Mouse (Mus musculus) layer of hippocampus, adult 8-10 months (tissue): ENCODE results near the gene 4930438A08Rik. TPM values are rescaled to one million over a fixed set of nuclear protein-coding genes. Genes with fewer than 3 reads are reported as not detected.
"Not testable (repeated sequence)": the region's sequence is repeated elsewhere in the genome, so short reads cannot be mapped to it uniquely, and the experiment has no call there.

Source experiments
- DNase-seq, 2 experiments: peaks; one replicate each; pipeline ENCODE4 v3.0.0; 2022; ENCODE audit warnings: low spot score in 2 of 2
- total RNA-seq, 4 experiments: library from RNA; stranded (reverse); gene quantifications; 2 replicates each; pipeline ENCODE4 v1.2.4; 2022

4930438A08Rik gene
- total RNA-seq, 4 experiments from 2014 or later, result not detected

- DNase-seq, result no peak
Measured at GRCm38 (mm10) chr11:58281970-58282496, 7.4 kb downstream of the 4930438A08Rik start.

DNA sequence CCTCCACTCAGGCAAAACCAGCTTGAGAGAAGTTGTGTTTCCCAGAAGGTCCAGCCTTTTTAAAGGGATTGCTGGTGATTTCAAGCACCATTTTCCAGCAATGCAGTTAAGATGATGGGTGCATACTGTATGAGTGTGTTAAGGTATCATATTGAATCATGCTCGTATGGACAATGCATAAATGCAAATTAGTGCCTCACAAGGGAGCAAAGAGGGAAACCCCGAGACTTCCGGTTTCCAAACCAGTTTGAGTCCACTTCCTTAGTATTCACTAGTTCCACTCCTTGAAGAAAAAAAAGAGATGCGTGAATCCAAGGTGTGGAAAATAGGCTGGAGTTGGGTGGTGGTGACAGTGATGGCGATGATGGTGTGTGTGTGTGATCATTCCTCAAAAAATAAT, 7.9 kb downstream of the 4930438A08Rik start:
- DNase-seq, result no peak

GRCm38 (mm10) chr11:58289992-58290682, 15.5 kb downstream of the 4930438A08Rik start:
- no peak for DNase-seq

- no peak for DNase-seq
Measured at GRCm38 (mm10) chr11:58290812-58291211, 16.2 kb downstream of the 4930438A08Rik start.

DNA sequence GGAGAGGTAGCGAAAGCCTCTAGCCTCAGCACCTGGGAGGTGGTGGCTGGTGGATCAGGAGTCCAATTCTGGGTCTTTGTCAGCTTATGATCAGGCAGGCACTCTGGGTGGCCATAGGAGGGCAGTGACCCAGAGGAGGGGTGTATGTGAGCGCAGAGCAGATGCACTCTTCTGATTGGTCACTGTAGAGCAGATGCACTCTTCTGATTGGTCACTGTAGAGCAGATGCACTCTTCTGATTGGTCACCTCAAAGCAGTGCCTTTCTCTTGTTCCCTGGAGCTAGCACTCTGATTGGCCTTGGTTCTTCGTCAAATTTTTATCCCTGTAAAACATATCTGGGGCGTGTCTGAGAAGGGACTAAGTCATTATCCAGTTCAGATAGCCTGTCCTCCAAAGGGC, 18.2 kb downstream of the 4930438A08Rik start:
- no peak for DNase-seq

DNA sequence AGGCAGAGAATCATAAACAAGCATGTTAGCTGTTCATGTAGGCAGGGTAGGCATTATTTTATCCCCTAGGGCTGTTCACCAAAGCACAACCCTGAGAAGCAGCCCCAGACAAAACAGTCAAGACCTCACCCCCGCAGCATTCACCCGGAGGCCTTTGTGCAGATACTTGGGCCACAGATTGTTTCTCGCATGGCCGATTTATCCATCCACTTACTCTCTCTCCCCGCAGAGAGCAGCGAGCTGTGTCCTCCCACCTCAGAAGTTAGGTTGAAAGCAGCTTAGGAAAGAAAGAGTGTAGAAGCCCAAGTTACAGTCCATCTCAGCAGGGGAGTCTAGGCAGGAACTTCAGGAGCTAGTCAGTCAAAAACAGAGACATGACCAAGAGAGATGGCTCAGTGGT, 22.8 kb downstream of the 4930438A08Rik start:
- no peak for DNase-seq

DNA sequence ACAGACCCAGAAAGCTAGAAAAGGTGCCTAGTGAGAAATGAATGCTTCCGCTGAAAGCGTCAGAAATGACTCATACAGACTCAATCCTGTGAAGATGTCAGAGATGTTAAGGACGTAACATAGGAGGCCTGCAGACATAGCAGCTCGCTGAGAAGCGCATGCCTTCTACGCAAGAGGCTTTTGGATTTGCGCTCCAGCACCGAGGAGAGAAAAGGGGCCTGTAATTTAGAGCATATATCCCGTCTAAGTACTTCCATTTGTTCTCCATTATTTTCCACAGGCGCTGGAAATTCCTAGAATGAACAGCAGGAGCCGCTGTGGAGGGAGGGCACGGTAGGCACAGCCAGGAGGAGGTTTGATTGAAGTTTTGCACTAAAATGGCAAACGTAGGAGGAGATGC, 26.5 kb downstream of the 4930438A08Rik start:
- DNase-seq, result peak; percentile 65 to 79

DNA sequence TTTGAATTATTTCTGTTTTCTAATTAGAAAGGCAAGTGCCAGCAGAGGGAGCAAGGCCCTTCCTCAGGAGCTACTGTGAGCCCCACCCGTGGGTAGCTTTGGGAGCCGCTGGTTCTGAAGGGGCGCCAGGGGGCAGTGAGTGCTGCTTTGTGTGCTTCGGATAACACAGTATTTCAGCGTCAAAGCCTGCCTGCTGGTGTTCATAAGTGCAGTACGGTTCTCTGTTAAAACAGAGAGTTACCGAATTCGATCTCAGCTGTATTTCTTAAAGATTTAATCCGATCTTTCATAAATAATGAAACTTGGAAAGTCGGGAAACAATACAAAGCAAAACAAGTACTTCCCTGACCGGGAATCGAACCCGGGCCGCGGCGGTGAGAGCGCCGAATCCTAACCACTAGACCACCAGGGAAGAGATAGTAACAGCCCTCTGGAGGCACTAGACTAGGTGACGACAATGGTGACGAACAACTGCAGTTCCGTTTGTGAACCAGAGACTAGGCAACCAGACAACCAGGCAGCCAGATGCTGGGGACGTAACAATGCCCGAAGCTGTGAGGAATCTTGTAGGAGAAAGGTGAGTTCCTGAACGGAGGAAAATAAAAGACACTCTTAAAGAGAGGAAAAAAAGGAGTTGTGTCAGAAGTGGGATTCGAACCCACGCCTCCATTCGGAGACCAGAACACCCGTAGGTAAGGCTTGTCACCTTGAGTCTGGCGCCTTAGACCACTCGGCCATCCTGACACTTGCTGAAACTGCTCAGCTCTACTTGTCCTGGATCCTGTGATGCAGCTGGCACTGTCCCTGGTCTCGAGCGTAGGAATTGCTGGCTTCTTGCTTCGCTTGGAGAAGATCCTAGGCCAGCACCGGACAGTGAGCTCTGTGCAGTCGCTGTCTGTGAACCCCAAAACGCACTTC, 27.5 kb downstream of the 4930438A08Rik start:
- peak; percentile 97 to 100 for DNase-seq

GRCm38 (mm10) chr11:58302774-58303445, 28.3 kb downstream of the 4930438A08Rik start:
- no peak for DNase-seq

DNA sequence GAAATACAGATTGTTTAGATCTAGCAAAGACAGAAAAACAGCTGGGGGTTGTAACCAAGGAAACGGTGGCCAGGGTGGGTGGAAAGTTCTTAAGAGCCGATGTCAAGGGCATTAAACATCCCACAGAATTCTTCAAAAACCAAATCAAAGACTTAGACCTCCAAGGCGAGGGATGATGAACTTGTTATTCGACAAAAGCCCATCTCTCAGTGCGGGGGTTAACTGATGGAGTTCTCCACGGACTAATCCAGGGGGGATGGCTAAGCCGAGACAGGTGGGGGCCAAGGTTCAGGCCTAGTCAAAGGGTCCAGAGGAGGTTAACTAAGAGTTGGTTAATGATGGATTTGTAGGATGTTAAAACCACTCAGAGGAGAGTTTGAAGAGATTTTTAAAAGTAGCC, 29.0 kb downstream of the 4930438A08Rik start:
- DNase-seq, result no peak

- DNase-seq, result not testable (repeated sequence)
Measured at GRCm38 (mm10) chr11:58305299-58305698, 30.7 kb downstream of the 4930438A08Rik start.

GRCm38 (mm10) chr11:58306860-58307308, 32.3 kb downstream of the 4930438A08Rik start, which contains the start of gene Zfp692:
TSS of gene Zfp692 (plus strand) at chr11:58307069.
- peak; percentile 96 to 97 for DNase-seq

DNA sequence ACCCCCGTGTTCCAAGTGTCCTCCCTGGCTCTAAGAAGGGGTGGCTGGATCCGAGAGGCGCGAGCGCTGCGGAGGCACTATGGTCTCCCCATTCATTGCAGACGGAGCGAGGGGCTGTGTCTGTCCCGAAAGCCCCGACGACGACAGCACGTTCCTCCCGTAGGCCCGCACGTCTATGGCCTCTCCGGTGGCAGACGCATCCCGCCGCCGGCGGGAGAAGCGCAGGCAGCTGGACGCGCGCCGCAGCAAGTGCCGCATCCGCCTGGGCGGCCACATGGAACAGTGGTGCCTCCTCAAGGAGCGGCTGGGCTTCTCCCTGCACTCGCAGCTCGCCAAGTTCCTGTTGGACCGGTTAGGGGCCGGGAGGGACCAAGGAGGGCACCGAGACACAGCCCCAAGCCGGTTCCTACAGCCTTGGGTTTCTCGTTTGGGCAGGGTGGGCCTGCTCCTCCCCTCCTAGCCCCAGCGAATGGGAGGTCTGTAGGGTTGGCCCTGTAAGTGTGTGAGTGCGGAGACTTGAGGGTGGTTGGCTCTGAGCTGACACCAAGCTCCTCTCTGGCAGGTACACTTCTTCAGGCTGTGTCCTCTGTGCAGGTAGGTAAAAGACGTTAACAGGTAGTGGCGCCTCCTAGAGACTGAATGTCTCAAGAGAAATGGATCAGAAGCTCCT, 32.9 kb downstream of the 4930438A08Rik start:
- peak in 1 of 2 experiments; percentile 47 for DNase-seq

DNA sequence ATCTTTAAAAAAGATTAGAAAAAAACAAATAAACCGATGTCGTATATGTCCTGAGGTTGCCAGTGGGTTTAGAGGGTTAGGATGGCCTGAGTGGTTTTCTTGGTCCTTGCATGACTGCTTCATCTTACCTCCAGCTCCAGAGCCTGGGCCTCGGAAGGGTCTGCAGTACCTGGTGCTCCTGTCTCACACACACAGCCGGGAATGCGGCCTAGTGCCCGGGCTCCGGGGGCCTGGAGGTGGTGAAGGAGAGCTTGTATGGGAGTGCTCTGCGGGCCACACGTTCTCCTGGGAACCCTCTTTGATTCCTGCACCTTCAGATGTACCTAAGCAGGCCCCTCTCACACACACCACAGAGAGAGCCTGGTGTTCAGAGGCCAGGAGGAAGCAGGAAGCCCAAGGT, 34.1 kb downstream of the 4930438A08Rik start:
- DNase-seq, result no peak

GRCm38 (mm10) chr11:58314069-58314468, 39.5 kb downstream of the 4930438A08Rik start:
- DNase-seq, result no peak

DNA sequence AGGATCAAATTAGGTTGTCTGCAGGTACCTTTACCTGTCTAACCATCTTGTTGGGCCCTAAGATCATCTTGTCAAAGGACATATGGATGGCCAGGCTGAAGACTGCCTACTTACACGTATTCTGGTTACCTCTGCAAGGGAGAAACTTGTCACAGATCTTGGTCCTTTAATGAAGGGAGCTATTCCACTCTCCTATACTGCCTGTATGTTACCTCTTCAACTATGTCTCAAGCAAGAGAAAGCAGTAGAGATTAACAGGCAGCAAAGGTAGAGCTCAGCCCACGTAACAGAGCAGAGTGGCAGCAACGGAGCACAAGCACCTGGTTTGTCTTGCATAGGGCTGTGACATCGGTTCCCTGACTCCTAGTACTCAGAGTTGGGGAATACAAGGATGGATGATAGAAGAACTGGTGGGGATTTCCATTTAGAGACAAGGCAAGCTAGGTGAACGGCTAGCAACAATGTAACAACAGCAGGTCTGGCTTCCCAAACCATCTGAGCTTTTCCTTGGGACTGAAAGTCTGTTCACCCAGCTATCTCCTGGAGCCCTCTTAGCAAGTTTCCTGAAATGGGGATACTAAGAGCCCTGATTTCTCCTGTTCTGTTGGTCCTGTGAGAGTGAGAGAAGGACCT, 41.1 kb downstream of the 4930438A08Rik start:
- no peak for DNase-seq

DNA sequence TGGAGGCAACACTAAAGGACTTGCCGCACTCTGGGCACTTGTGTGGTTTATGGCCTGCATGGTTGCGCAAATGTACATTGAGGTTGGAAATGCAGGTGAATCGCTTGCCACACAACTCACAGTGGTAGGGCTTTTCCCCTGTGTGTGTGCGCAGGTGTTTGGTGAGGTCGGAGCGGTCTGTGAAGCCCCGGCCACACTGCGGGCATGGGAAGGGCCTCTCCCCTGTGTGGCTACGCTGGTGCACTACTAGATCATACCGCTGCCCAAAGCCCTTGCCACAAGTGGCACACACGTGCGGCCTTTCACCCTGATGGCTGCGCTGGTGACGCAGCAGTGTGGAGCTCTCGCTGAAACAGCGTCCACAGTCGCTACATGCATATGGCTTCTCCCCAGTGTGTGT, 41.7 kb downstream of the 4930438A08Rik start:
- DNase-seq, result no peak

GRCm38 (mm10) chr11:58316768-58317390, 42.3 kb downstream of the 4930438A08Rik start:
- no peak for DNase-seq

DNA sequence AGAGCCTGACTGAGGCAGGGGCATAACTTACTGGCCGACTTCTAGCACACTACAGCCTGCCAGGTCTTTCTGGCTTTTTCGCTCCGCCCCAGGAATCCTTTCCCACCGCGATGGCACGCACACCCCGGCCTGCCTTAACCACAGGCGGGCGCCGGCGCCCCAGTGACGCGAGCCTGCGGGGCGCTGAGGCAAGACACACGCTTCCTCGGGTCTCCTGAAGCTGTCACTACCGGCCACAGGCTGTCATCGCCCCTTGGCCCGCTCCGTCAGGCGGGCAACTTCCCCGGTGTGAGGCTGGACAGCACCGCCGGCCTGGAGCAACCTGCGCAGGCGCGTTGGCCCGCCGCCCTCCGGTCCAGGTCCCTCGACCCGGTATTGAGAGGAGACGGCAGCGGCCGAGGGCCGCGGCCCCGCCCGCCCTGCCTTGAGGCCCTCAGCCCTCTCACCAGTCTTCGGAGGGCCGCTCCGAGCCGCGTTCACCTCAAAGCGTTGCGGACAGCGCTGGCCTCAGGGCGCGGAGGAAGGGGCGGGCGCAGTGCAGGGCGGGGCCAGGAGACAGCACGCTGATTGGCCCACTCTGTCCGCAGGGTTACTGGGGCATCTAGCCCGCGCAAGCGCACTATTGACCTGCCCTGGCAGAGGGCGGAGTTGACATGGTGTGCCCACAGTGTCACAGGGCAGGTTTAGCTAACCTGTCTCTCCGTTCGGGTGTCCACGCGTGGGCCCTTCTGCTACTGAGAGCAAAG, 48.4 kb downstream of the 4930438A08Rik start:
- DNase-seq, result peak; percentile 94 to 96
